Mouse (Mus musculus) gastrocnemius, postnatal 14 days (tissue): Measurements from ENCODE around the gene Ehbp1l1. TPM values are rescaled to one million over a fixed set of nuclear protein-coding genes. Genes with fewer than 3 reads are reported as not detected.
A peak's percentile ranks its signal among the peaks of the same experiment; 100 is the strongest.

Source experiments
- DNase-seq: peaks from one replicate; pipeline ENCODE4 v3.0.0; 2021; ENCODE audit warnings: mixed read lengths
- intact Hi-C: fragments of 180-260 bp; cut with DNase I; formaldehyde crosslinking; loops from one replicate; pipeline ENCODE4 v1.15.1; 2025; ENCODE audit warnings: low total_unique reads
- long read RNA-seq, 2 experiments: library from polyadenylated mRNA; stranded (forward); transcript quantifications; one replicate each; pipeline ENCODE4 v2.0.0; 2021
- total RNA-seq, 2 experiments: library from RNA; stranded (reverse); gene quantifications; 2 replicates each; pipeline ENCODE4 v1.2.3; 2021

Ehbp1l1 gene
- 100 to 1,000 TPM; 246 to 269 TPM for total RNA-seq
- long read RNA-seq, experiment 1, full-length matches to known transcripts = 79 of 427 reads
- long read RNA-seq, experiment 1, partial matches to known transcripts = 140 of 427 reads
- long read RNA-seq, experiment 1, other reads (novel, unspliced or antisense) = 208 of 427 reads
- long read RNA-seq, experiment 2, full-length matches to known transcripts = 76 of 570 reads
- long read RNA-seq, experiment 2, partial matches to known transcripts = 299 of 570 reads
- long read RNA-seq, experiment 2, other reads (novel, unspliced or antisense) = 195 of 570 reads

DNA sequence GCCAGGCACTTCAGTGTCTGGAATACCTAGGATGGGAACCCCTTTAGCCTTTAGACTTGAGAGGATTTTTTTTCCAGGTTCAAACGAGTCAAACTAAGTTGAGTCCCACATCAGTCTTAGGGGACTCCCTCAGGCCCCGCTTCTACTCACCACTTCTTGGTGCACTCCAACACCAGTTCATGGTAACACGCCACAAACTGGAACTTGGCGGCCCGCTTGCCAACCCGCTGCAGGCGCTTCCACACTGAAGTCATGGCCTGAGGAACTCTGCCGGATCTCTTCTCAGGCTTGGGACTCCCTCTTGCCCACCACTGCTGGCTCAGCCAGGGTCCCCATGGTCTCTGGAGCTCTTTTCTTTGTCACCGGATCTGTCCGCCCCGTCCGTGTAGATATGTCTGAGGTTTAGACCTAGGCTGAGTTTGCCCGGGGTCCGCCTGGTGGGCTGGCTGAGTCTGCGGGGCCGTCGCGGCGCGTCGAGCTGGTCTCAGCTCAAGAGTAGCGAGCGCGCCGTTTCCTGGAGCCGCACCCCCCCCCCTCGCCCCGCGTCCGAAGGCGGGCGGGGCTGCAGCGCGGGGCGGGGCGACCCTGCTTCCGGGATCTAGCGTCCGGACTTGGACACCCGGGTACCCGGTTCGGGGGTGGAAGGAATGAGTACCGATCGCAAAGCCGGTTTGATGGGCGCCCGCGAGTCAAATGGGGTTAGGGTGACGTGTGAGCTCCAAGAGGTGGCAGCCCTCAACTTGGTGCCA lies at the start of gene Ehbp1l1:
TSS of gene Ehbp1l1 (minus strand) at position 551 of the 749 bp plus-strand sequence.
- intact Hi-C loops = no loop called here
- peak; percentile 87 for DNase-seq

- intact Hi-C loops = no loop called here
- peak; percentile 93 for DNase-seq
These were observed 45.1 kb upstream of the Ehbp1l1 start, which contains the start of gene Scyl1 for GRCm38 (mm10) chr19:5770925-5771860. TSS of gene Scyl1 (minus strand) at chr19:5771419.

- no peak for DNase-seq
- intact Hi-C loops = no loop called here
These were observed 44.2 kb upstream of the Ehbp1l1 start for GRCm38 (mm10) chr19:5770311-5770710.

DNA sequence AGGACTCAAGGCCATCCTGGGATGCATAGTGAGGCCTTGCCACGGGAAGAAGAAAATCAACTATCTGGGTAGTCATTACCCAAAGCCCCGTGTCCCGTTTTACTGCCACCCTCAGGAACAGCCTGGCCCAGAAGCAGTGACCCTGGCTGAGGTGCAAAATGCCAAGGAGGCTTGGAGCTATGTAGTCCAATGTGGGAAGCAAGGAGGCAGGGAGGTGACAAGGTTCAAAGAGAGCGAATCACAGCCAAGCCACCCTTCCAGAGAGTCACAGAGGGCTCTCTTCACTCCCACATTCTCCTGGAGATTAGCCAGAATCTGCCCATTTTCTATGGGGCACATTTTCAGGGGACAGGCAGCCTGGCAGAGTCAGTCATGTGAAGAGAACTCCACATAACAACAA lies 41.2 kb upstream of the Ehbp1l1 start:
- no peak for DNase-seq
- intact Hi-C loops = no loop called here

GRCm38 (mm10) chr19:5763163-5763562 lies 37.0 kb upstream of the Ehbp1l1 start:
- intact Hi-C loops = no loop called here
- DNase-seq = no peak

DNA sequence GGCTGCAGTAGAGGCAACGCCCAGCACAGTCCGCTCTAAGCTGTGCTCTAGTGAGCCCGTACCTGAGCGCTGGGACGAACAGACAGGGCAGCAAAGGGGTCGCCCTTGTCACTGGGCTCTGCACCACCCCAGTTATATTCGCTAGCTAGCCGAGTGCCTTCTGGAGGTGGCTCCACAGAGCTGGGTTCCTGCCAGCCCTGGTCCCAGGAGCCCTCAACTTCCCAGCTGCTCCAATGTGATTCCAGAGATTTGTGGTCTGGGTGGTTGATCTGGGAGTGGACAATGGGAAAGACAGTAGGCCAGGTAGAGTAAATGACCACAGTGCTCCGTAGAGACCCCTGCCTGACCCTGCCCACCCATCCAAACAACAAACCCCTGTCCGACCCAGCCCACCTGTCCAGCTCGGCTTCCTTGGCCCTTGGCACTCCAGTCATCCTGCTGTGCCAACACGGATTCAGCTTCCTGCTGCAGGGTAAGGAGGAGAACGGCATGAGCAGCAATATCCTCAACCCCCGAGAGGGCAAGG lies 32.8 kb upstream of the Ehbp1l1 start:
- no peak for DNase-seq
- intact Hi-C loops = no loop called here

- intact Hi-C loops = no loop called here
- DNase-seq = no peak
These were observed 31.0 kb upstream of the Ehbp1l1 start for GRCm38 (mm10) chr19:5756991-5757636.

GRCm38 (mm10) chr19:5756321-5756985 lies 30.3 kb upstream of the Ehbp1l1 start:
- intact Hi-C loops = no loop called here
- DNase-seq = no peak

DNA sequence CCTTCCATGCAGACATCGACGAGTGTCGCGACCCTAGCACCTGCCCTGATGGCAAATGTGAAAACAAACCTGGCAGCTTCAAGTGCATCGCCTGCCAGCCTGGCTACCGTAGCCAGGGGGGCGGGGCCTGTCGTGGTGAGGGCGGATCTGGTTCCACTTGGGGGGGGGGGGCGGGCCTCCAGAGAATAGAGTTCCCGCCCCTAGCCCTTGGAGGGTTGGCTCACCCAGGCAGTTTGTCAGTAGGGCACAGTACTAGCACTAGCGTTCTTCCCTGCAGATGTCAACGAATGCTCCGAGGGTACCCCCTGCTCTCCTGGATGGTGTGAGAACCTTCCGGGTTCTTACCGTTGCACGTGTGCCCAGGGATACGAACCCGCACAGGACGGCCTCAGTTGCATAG lies 25.6 kb upstream of the Ehbp1l1 start:
- no peak for DNase-seq
- intact Hi-C loops = no loop called here

GRCm38 (mm10) chr19:5750951-5751350 lies 24.8 kb upstream of the Ehbp1l1 start:
- intact Hi-C loops = no loop called here
- DNase-seq = no peak

GRCm38 (mm10) chr19:5749476-5749875 lies 23.4 kb upstream of the Ehbp1l1 start:
- intact Hi-C loops = no loop called here
- DNase-seq = no peak

DNA sequence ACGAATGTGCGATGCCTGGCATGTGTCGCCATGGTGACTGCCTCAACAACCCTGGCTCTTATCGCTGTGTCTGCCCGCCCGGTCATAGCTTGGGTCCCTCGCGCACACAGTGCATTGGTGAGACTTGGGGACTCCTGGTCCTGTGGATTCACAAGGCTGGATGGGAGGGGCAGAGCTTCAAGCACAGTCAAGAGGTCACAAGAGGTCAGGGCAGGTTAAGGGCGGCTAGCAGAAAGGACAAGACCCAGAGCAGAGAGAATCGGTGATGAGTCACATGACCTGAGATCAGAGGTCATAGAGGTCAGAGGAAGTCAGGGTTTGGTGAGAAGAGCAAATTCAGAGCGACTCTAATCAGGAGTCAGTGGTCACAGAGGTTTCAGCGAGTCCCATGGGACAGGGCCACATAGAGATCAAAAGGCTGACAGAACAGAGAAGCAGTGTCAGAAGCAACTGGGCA lies 20.8 kb upstream of the Ehbp1l1 start:
- intact Hi-C loops = no loop called here

DNA sequence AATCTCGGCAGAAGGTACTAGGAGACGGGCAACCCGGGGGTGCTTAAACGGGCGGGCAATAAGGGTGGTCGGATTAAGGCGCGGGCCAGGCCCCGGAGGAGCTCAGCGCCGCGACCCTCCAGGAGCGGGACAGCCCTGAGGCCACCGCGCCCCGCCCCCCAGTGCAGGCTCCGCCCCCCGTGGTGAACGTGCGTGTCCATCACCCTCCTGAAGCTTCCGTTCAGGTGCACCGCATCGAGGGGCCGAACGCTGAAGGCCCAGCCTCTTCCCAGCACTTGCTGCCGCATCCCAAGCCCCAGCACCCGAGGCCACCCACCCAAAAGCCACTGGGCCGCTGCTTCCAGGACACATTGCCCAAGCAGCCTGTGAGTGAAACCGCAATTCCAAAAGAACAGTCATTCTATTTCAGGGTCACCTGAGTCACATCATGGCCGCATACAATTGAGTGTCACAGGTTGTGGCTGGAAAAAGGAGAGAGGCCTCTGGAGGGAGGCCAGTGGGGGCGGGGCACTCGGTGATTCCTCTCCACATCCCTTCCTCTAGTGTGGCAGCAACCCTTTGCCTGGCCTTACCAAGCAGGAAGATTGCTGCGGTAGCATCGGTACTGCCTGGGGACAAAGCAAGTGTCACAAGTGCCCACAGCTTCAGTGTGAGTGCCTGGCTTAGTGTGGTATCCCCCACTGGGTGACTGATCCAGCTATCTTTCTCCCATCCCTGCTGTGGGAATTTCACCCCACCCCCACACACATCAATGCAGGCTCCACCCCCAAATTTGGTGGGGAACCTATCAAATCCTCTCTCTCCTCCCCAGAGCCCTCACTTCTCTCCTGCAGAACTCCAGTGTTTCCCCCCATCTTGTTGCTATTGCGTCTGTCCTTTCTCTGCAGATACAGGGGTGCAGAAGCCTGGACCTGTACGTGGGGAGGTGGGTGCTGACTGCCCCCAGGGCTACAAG lies 19.9 kb upstream of the Ehbp1l1 start:
- intact Hi-C loops = no loop called here
- DNase-seq = no peak

More for the DNA sequence above, 20.8 kb upstream of the Ehbp1l1 start:
- DNase-seq = no peak

DNA sequence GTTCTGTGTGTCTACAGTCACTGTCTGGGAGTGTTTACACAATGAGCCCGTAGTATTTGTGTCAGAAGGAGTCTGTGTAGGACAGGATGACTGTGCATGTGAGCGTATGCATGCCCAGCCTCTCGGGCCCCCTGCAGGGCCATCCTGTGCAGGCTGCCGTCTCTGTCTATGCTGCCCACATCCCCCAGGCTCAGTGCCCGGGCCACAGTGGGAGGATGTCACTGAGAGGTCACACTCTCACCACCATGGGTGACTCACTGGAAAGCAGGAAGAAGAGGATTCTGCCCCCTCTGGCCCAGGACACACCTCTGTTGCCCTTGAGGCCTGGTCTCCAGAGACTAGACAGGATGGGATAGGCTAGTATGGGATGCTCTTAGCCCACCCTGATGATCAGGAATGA lies 17.5 kb upstream of the Ehbp1l1 start:
- DNase-seq = no peak
- intact Hi-C loops = no loop called here

- DNase-seq = no peak
- intact Hi-C loops = no loop called here
These were observed 16.1 kb upstream of the Ehbp1l1 start for GRCm38 (mm10) chr19:5742241-5742641.

DNA sequence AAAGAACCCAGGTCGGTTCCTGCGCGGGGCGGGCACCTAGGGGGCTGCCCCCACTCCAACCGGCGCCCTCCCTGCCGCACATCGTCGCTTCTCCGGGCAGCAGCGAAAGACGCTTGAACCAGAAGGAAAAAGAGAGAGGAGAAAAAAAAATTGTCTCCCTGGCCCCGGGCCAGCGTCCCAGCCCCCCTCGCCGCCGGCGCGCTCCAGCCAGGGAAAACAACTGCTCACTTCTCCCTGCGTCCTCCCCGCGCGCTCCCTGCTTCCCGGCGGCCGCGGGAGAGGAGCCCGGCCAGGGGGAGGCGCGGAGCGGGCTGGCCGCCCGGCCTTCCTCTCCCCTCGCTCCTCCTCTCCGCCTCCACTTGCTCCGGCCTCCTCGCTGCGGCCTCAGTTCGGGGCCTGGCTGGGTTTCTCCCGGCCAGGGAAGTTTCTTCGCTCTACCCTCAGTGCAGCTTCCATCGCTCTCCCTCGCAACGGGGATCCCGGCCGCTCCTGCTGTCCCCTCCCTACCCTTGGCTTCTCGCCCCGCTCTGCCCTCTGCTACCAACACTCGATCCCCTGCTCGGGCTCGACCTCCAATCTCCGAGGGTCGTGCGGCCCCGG lies 15.6 kb upstream of the Ehbp1l1 start:
- intact Hi-C loops = no loop called here
- DNase-seq = peak; percentile 89
